Mouse (Mus musculus) left cerebral cortex, adult 2 months (tissue): ENCODE data around the gene Tns4. TPM values are rescaled to one million over a fixed set of nuclear protein-coding genes. Genes with fewer than 3 reads are reported as not detected.

Experiments used
- DNase-seq, 2 experiments: peaks; one replicate each; pipeline ENCODE4 v3.0.0; 2021 to 2022; ENCODE audit warnings: low spot score in 2 of 2, mixed read lengths in 1 of 2; ENCODE audit errors: extremely low spot score in 1 of 2
- H3K27ac ChIP-seq: fragments of 200-600 bp; 2 replicates; pipeline ENCODE4 v1.8.1; 2022
- H3K4me3 ChIP-seq: fragments of 200-600 bp; 2 replicates; pipeline ENCODE4 v1.8.1; 2022
- CTCF ChIP-seq: fragments of 200-600 bp; IDR thresholded peaks from 2 replicates; pipeline ENCODE4 v1.8.1; 2022; ENCODE audit warnings: antibody characterized with exemption, mild to moderate bottlenecking, moderate library complexity
- intact Hi-C: fragments of 180-260 bp; cut with DNase I; formaldehyde crosslinking; loops from one replicate; pipeline ENCODE4 v1.15.1; 2025
- total RNA-seq, 2 experiments: library from RNA; stranded (reverse); gene quantifications; 2 replicates each; pipeline ENCODE4 v1.2.3; 2021

Gene Tns4
- total RNA-seq, 2 experiments from 2014 or later = 0.19 to 1.1 TPM

- no peak overlapping the region for H3K27ac ChIP-seq
- intact Hi-C loops = no loop called here
- TF ChIP-seq CTCF = no peak
Measured at GRCm38 (mm10) chr11:99055571-99056452, 33.3 kb downstream of the Tns4 start.

GRCm38 (mm10) chr11:99055143-99055542 lies 34.0 kb downstream of the Tns4 start:
- DNase-seq = no peak
- H3K4me3 ChIP-seq = no peak overlapping the region
- intact Hi-C loops = no loop called here
- TF ChIP-seq CTCF = no peak
- H3K27ac ChIP-seq = no peak overlapping the region

More at GRCm38 (mm10) chr11:99055571-99056452, 33.3 kb downstream of the Tns4 start:
- no peak overlapping the region for H3K4me3 ChIP-seq
- DNase-seq = no peak

GRCm38 (mm10) chr11:99047643-99048042 lies 41.5 kb downstream of the Tns4 start:
- Histone ChIP-seq H3K27ac (no peak overlapping the region), H3K4me3 (no peak overlapping the region)
- no peak for TF ChIP-seq CTCF
- no peak for DNase-seq
- intact Hi-C loops = no loop called here

- TF ChIP-seq CTCF = no peak
- intact Hi-C loops = no loop called here
- H3K27ac ChIP-seq = no peak overlapping the region
Measured at GRCm38 (mm10) chr11:99047120-99047519, 42.0 kb downstream of the Tns4 start.

GRCm38 (mm10) chr11:99045159-99045889 lies 43.8 kb downstream of the Tns4 start:
- no peak overlapping the region for H3K4me3 ChIP-seq
- DNase-seq = no peak
- no peak for TF ChIP-seq CTCF
- intact Hi-C loops = no loop called here
- no peak overlapping the region for H3K27ac ChIP-seq

More at GRCm38 (mm10) chr11:99047120-99047519, 42.0 kb downstream of the Tns4 start:
- DNase-seq = no peak
- H3K4me3 ChIP-seq = no peak overlapping the region

GRCm38 (mm10) chr11:99044306-99044705 lies 44.8 kb downstream of the Tns4 start:
- intact Hi-C loops = no loop called here
- TF ChIP-seq CTCF = no peak
- Histone ChIP-seq H3K4me3 (no peak overlapping the region), H3K27ac (no peak overlapping the region)
- DNase-seq = no peak

GRCm38 (mm10) chr11:99043632-99044031 lies 45.5 kb downstream of the Tns4 start:
- no peak for DNase-seq
- no peak overlapping the region for H3K27ac ChIP-seq
- no peak overlapping the region for H3K4me3 ChIP-seq
- TF ChIP-seq CTCF = no peak; the same call in 1 of the 2 replicates
- intact Hi-C loops = no loop called here

- peak overlapping the region; percentile 29 for H3K4me3 ChIP-seq
- H3K27ac ChIP-seq = peak overlapping the region; percentile 2; the same call in 1 of the 2 replicates
- TF ChIP-seq CTCF = no peak
- intact Hi-C loops = no loop called here
- no peak for DNase-seq
Measured at GRCm38 (mm10) chr11:99042834-99043431, 46.2 kb downstream of the Tns4 start.

- DNase-seq = no peak
- peak overlapping the region; percentile 90 for H3K27ac ChIP-seq
- intact Hi-C loops = loop anchor here (2.0 kb wide), 1 partner anchor 25 kb away; no protein-coding TSS in a partner anchor
- peak overlapping the region; percentile 67 for H3K4me3 ChIP-seq
- no peak for TF ChIP-seq CTCF
Measured at GRCm38 (mm10) chr11:99041841-99042780, 47.0 kb downstream of the Tns4 start.

GRCm38 (mm10) chr11:99041051-99041729 lies 47.9 kb downstream of the Tns4 start, which contains the start of gene Igfbp4:
TSS of gene Igfbp4 (plus strand) at chr11:99041244.
- Histone ChIP-seq H3K27ac (peak within 1 kb of the TSS; percentile 90), H3K4me3 (peak within 1 kb of the TSS; percentile 67)
- intact Hi-C loops = loop anchor here (2.0 kb wide), 1 partner anchor 26 kb away; no protein-coding TSS in a partner anchor
- peak; percentile 43 to 53 for DNase-seq
- peak; percentile 16 for TF ChIP-seq CTCF
